Mouse (Mus musculus) G1E (cell line): ENCODE results near the gene Ssbp4. TPM values are rescaled to one million over a fixed set of nuclear protein-coding genes. Genes with fewer than 3 reads are reported as not detected.

Experiments
- ATAC-seq: 2 replicates; pipeline ENCODE4 v1.8.0; 2016; ENCODE audit warnings: mild to moderate bottlenecking; ENCODE audit not compliant: insufficient number of reproducible peaks, poor library complexity, low FRiP score, severe bottlenecking; ENCODE audit errors: extremely low read depth
- DNase-seq: peaks from one replicate; pipeline ENCODE4 v3.0.0; 2012; ENCODE audit warnings: low spot score
- H3K27me3 ChIP-seq: 2 replicates; pipeline ENCODE4 v1.6.1; 2012; ENCODE audit warnings: mild to moderate bottlenecking, low read length, inconsistent platforms; ENCODE audit not compliant: insufficient read depth
- H3K36me3 ChIP-seq: replicated peaks from 2 replicates; pipeline ENCODE3; 2012; ENCODE audit warnings: mild to moderate bottlenecking, inconsistent platforms
- H3K4me1 ChIP-seq: 2 replicates; pipeline ENCODE4 v1.6.1; 2012; ENCODE audit warnings: low read depth, low read length, inconsistent platforms, mixed read lengths; ENCODE audit not compliant: insufficient read depth
- H3K4me3 ChIP-seq: 2 replicates; pipeline ENCODE4 v1.5.1; 2012; ENCODE audit warnings: low read depth, mild to moderate bottlenecking, inconsistent platforms, low read length, moderate library complexity, mixed read lengths
- H3K9me3 ChIP-seq: replicated peaks from 2 replicates; pipeline ENCODE4 v1.6.1; 2012; ENCODE audit warnings: inconsistent platforms
- CTCF ChIP-seq: IDR thresholded peaks from 2 replicates; pipeline ENCODE4 v1.5.1; 2012; ENCODE audit warnings: low read depth, low read length, inconsistent platforms, mixed read lengths
- GATA1 ChIP-seq: IDR thresholded peaks from 2 replicates; pipeline ENCODE4 v1.6.1; 2012; ENCODE audit warnings: borderline replicate concordance, low read length, inconsistent platforms, mixed read lengths
- GATA2 ChIP-seq: IDR thresholded peaks from 2 replicates; pipeline ENCODE4 v1.6.1; 2012; ENCODE audit warnings: low read depth, low read length, inconsistent platforms, borderline replicate concordance
- POLR2AphosphoS5 ChIP-seq: IDR thresholded peaks from 2 replicates; pipeline ENCODE4 v1.6.1; 2012; ENCODE audit warnings: low read depth, low read length, inconsistent platforms; ENCODE audit not compliant: insufficient replicate concordance
- TAL1 ChIP-seq: conservative IDR thresholded peaks from 2 replicates; pipeline ENCODE4 v1.6.1; 2012; ENCODE audit warnings: low read depth, low read length, inconsistent platforms, mixed read lengths
- polyA plus RNA-seq: library from polyadenylated mRNA; stranded (reverse); fragments of >175 nt; gene quantifications from 2 replicates; pipeline ENCODE4 v1.2.3, GENCODE M21; 2012
- total RNA-seq, 2 experiments: library from RNA; stranded (forward) in 1 of 2; stranded (reverse) in 1 of 2; fragments of 200-1000 nt in 1 of 2; fragments of >200 nt in 1 of 2; fragmentation: Nextera tagmentation in 1 of 2; gene quantifications; 2 replicates each; pipeline ENCODE4 v1.2.3; 2014 to 2017

Gene Ssbp4
- total and polyA plus RNA-seq, 3 experiments: 21.7 to 606 (median 51.7) TPM

DNA sequence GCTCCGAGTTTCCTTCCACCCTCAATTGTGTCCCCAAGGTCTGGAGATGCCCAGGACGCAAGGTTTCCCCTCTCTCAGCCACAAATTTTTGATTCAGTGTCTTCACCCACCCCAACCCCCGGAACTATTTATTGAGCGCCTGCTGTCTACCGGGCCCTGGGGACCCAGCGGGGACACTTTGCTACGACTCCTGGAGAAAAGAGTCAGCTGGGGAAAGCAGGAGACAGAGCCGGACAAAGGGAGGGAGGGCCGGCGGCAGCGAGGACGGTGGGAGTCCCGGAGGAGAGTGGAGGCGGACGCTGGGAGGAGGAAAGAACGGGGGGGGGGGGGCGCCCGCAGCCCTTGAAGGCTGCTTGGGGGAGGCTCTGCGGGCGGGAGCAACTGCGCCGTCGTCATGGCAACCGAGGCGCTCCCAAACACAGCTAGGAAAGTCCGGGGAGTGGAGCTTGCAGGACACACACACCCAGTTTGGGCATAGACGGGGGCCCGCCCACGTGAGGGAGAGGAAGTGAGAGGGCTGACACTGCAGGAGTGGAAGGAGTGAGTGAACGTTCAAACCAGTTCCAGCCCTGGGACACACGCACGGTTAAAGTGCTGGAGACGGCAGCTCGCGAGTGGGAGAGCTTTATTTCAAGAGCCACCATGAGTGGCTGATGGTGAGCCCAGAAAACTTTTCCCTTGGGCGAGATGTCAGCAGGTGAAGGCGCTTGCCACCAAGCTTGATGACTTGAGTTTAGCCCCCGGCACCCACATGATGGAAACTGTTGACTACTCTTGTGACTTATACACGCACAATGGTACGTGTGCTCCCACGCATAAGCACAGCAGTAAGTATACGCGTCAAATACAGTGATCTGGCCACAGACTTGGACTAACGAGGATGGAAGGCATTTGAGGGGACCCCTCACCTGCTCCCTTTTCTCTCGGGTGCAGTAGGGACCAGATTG is 1.4 kb upstream of the Ssbp4 start:
- peaks cover 77% of the 10 kb centered on the region for H3K4me1 ChIP-seq
- H3K9me3 ChIP-seq: 0 out of 2 replicates have a peak, but pooled peaks cover 2% of the 10 kb centered on the region
- peak; percentile 71 for ATAC-seq
- DNase-seq: peak; percentile 91
- H3K4me3 ChIP-seq: peak overlapping the region; percentile 73
- peaks cover 19% of the 10 kb centered on the region for H3K36me3 ChIP-seq
- peaks cover 23% of the 10 kb centered on the region; the same call in 1 of the 2 replicates for H3K27me3 ChIP-seq
- TF ChIP-seq POLR2AphosphoS5 (no peak), GATA1 (no peak), GATA2 (no peak), CTCF (no peak), TAL1 (no peak)

DNA sequence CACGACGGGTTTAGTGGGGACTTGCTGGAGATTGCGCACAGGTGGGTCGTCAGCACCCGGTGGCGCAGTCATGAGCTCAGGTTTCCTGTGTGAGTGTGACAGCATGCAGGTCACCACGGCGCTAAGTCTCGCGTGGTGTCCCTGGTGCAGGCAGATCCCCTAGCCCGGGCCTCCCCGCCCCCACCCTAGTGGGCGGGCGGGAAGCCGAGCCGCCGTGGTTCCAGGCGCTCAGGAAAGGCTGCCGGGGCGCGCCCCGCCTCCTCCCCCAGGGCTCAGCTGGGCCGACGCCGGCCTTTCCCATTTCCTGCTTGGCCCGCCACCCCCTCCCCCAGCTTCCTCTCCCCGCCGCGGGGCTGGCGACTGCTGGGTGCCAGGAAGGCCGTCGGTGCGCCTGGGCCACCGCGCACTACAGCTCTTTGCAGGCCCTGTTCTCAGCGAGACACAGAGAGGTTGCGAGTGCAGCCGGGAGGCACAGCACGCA is 736 bp upstream of the Ssbp4 start:
- no peak for TF ChIP-seq CTCF
- no peak for TF ChIP-seq POLR2AphosphoS5
- TF ChIP-seq TAL1: no peak
- no peak for TF ChIP-seq GATA2
- TF ChIP-seq GATA1: no peak
- H3K4me1 ChIP-seq: peaks cover 77% of the 10 kb centered on the region
- peak overlapping the region; percentile 73 for H3K4me3 ChIP-seq
- ATAC-seq (peak; percentile 12; the same call in 1 of the 2 replicates), DNase-seq (peak; percentile 87)
- 0 out of 2 replicates have a peak, but pooled peaks cover 2% of the 10 kb centered on the region for H3K9me3 ChIP-seq
- H3K36me3 ChIP-seq: peaks cover 26% of the 10 kb centered on the region
- H3K27me3 ChIP-seq: peaks cover 26% of the 10 kb centered on the region; the same call in 1 of the 2 replicates

GRCm38 (mm10) chr8:70607898-70608748 is 549 bp downstream of the Ssbp4 start:
- Histone ChIP-seq H3K36me3 (peaks cover 38% of the 10 kb centered on the region), H3K27me3 (peaks cover 26% of the 10 kb centered on the region; the same call in 1 of the 2 replicates), H3K4me3 (peak overlapping the region; percentile 76), H3K4me1 (peaks cover 70% of the 10 kb centered on the region), H3K9me3 (0 out of 2 replicates have a peak, but pooled peaks cover 2% of the 10 kb centered on the region)
- TF ChIP-seq CTCF (no peak), GATA2 (no peak), POLR2AphosphoS5 (no peak), GATA1 (no peak), TAL1 (no peak)
- DNase-seq: peak; percentile 66
- ATAC-seq: no peak

GRCm38 (mm10) chr8:70607603-70607897 is 1.1 kb downstream of the Ssbp4 start:
- Histone ChIP-seq H3K4me1 (peaks cover 69% of the 10 kb centered on the region), H3K36me3 (peaks cover 44% of the 10 kb centered on the region), H3K27me3 (peaks cover 26% of the 10 kb centered on the region; the same call in 1 of the 2 replicates), H3K9me3 (0 out of 2 replicates have a peak, but pooled peaks cover 2% of the 10 kb centered on the region), H3K4me3 (peak overlapping the region; percentile 76)
- TF ChIP-seq TAL1 (no peak), GATA2 (no peak), CTCF (no peak), GATA1 (no peak), POLR2AphosphoS5 (no peak)
- DNase-seq: no peak
- ATAC-seq: no peak

- no peak for TF ChIP-seq TAL1
- TF ChIP-seq GATA2: no peak
- TF ChIP-seq GATA1: no peak
- no peak for TF ChIP-seq POLR2AphosphoS5
- TF ChIP-seq CTCF: no peak
- H3K4me3 ChIP-seq: peak overlapping the region; percentile 76
- H3K4me1 ChIP-seq: peaks cover 70% of the 10 kb centered on the region
- ATAC-seq (no peak), DNase-seq (no peak)
- H3K9me3 ChIP-seq: peaks cover 6% of the 10 kb centered on the region
- H3K27me3 ChIP-seq: peaks cover 29% of the 10 kb centered on the region; the same call in 1 of the 2 replicates
- H3K36me3 ChIP-seq: peaks cover 50% of the 10 kb centered on the region
Observed at GRCm38 (mm10) chr8:70606780-70607602, 1.7 kb downstream of the Ssbp4 start.
